Mouse (Mus musculus): ENCODE data around the gene Apbb2. TPM values are rescaled to one million over a fixed set of nuclear protein-coding genes. Genes with fewer than 3 reads are reported as not detected.
"Not testable (repeated sequence)": the region's sequence is repeated elsewhere in the genome, so short reads cannot be mapped to it uniquely, and the experiment has no call there.

Apbb2 gene
- polyA plus RNA-seq, 1 experiment from 2014 or later, result 38.5 TPM

DNA sequence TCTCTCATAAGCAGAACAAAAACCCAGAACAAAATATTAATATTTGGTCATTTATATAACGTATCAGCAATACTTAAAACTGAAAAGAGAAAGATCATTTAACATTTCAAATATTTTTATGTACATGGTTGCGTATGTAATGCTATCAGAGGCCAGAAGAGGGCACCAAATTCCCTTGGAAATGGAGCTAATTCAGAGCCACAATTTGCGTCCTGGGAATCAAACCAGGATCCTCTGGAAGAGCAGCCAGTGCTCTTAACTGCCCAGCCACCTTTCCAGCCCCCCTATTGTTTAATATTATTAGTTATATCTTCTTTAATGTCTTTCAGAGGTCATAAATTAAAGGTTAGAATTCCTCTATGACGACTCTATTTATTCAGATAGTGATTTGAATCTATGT, 355.2 kb downstream of the Apbb2 start:
- Histone ChIP-seq H3K4me1 (ENCODE audit: control insufficient read depth, insufficient read depth, low read length) (no peaks in the 10 kb centered on the region), H3K4me2 (ENCODE audit: low read depth, severe bottlenecking) (no peak overlapping the region), H3K27me3 (ENCODE audit: control insufficient read depth, insufficient read depth, low read length) (no peaks in the 10 kb centered on the region), H3K9ac (ENCODE audit: low read length) (no peak overlapping the region), H3K4me3 (ENCODE audit: low read depth, low read length) (no peak overlapping the region), H3K27ac (replicated peaks; ENCODE audit: low read depth, low read length) (no peak overlapping the region), H3K36me3 (ENCODE audit: control insufficient read depth, insufficient read depth, low read length) (no peaks in the 10 kb centered on the region), H3K9me3 (ENCODE audit: control insufficient read depth, low read length) (no peaks in the 10 kb centered on the region)
- WGBS, result 32% methylated on average over 4 of the region's 4 CpGs
- DNase-seq (ENCODE audit: low spot score) (peak; percentile 71), ATAC-seq (ENCODE audit: insufficient number of reproducible peaks, low FRiP score, low TSS enrichment, low read depth) (no peak)

DNA sequence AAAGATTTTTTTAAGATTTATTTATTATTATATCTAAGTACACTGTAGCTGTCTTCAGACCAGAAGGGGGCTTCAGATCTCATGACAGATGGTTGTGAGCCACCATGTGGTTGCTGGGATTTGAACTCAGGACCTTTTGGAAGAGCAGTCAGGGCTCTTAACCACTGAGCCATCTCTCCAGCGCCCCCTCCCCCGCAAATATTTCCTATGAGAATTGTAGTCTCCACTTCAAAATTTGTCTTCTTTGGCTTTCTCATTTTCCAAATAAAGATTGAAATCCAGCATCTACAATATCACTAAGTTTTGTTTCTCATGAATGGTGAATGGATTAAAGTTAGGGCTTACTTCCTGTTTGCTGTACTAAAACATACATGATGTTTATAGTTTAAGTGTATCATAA, 356.1 kb downstream of the Apbb2 start:
- ATAC-seq (ENCODE audit: insufficient number of reproducible peaks, low FRiP score, low TSS enrichment, low read depth), result no peak

DNA sequence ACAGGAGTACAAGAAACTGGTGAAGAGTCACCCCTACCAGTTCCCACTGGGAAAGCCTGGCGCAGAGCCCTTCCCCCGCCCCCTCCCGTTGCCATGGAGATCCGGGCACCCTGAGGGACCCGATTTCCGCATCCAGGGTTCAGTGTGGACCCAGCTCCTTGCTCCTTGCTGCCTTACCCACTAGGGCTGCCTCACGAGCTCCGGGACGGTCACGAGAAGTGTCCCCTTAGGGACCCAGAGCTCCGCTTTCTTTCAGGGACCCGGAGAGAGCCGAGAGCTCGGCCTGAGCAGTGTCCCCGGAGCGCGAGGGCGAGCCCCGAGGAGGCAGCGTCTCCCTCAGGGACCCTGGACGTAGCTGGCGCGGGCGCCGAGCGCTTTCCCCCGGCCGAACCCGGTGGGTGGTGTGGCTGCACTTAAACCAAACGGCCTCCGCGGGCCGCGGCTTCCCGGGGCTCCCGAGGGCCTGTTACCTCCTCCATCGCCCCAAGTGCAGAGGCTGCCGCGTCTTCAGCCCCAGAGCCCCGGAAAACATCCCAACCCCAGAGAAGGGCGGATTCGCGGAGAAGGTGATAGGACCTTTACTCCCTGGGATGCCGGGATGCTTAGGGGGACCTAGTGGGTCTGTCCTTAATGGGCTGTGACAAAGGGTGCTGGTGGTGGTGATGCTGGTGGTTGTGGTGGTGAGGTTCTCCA, 358.7 kb downstream of the Apbb2 start, which contains the start of gene Nsun7:
TSS of gene Nsun7 (plus strand) at position 142 of the 693 bp plus-strand sequence.
- WGBS, result 1% methylated on average over 44 of the region's 44 CpGs

More for the DNA sequence above, 356.1 kb downstream of the Apbb2 start:
- Histone ChIP-seq H3K9me3 (ENCODE audit: control insufficient read depth, low read length) (no peaks in the 10 kb centered on the region), H3K9ac (ENCODE audit: low read length) (no peak overlapping the region), H3K4me1 (ENCODE audit: control insufficient read depth, insufficient read depth, low read length) (no peaks in the 10 kb centered on the region), H3K4me2 (ENCODE audit: low read depth, severe bottlenecking) (no peak overlapping the region), H3K4me3 (ENCODE audit: low read depth, low read length) (no peak overlapping the region), H3K27me3 (ENCODE audit: control insufficient read depth, insufficient read depth, low read length) (no peaks in the 10 kb centered on the region), H3K36me3 (ENCODE audit: control insufficient read depth, insufficient read depth, low read length) (no peaks in the 10 kb centered on the region), H3K27ac (replicated peaks; ENCODE audit: low read depth, low read length) (no peak overlapping the region)
- 77% methylated on average over 2 of the region's 2 CpGs for WGBS
- DNase-seq (ENCODE audit: low spot score), result no peak

DNA sequence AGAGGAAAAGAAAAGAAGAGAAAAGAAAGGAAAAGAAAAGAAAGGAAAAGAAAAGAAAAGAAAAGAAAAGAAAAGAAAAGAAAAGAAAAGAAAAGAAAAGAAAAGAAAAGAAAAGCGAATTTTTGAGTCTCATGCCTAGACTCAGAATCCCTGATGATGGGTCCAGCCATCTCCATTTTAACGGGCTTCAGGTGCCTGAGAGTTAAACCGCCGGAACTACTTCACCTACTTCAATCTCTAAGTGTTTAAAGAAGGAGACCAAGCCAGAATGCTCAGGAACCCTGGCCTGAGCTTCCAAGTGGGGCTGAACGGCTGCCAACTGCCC, 359.2 kb downstream of the Apbb2 start:
- 6% methylated on average over 5 of the region's 5 CpGs for WGBS
- peak overlapping the region; percentile 85 for H3K9ac ChIP-seq (ENCODE audit: low read length)
- peak overlapping the region; percentile 88 for H3K4me2 ChIP-seq (ENCODE audit: low read depth, severe bottlenecking)
- not testable (repeated sequence) for DNase-seq (ENCODE audit: low spot score); H3K9me3 ChIP-seq (ENCODE audit: control insufficient read depth, low read length); H3K4me1 ChIP-seq (ENCODE audit: control insufficient read depth, insufficient read depth, low read length); H3K27me3 ChIP-seq (ENCODE audit: control insufficient read depth, insufficient read depth, low read length); H3K36me3 ChIP-seq (ENCODE audit: control insufficient read depth, insufficient read depth, low read length); H3K27ac ChIP-seq (replicated peaks; ENCODE audit: low read depth, low read length)
- ATAC-seq (ENCODE audit: insufficient number of reproducible peaks, low FRiP score, low TSS enrichment, low read depth), result peak; percentile 17; the same call in 1 of the 2 replicates
- H3K4me3 ChIP-seq (ENCODE audit: low read depth, low read length), result peak overlapping the region; percentile 53

More for the DNA sequence above, 358.7 kb downstream of the Apbb2 start, which contains the start of gene Nsun7:
- DNase-seq (ENCODE audit: low spot score) (peak; percentile 82), ATAC-seq (ENCODE audit: insufficient number of reproducible peaks, low FRiP score, low TSS enrichment, low read depth) (peak; percentile 62; the same call in 1 of the 2 replicates)
- H3K27me3 ChIP-seq (ENCODE audit: control insufficient read depth, insufficient read depth, low read length), result no peaks in the 10 kb centered on the region
- no peaks in the 10 kb centered on the region for H3K9me3 ChIP-seq (ENCODE audit: control insufficient read depth, low read length)
- H3K27ac ChIP-seq (replicated peaks; ENCODE audit: low read depth, low read length), result no peak within 1 kb of the TSS
- H3K4me3 ChIP-seq (ENCODE audit: low read depth, low read length), result peak within 1 kb of the TSS; percentile 53
- H3K36me3 ChIP-seq (ENCODE audit: control insufficient read depth, insufficient read depth, low read length), result no peaks in the 10 kb centered on the region
- no peaks in the 10 kb centered on the region for H3K4me1 ChIP-seq (ENCODE audit: control insufficient read depth, insufficient read depth, low read length)
- H3K9ac ChIP-seq (ENCODE audit: low read length), result peak within 1 kb of the TSS; percentile 85
- peak within 1 kb of the TSS; percentile 88 for H3K4me2 ChIP-seq (ENCODE audit: low read depth, severe bottlenecking)

DNA sequence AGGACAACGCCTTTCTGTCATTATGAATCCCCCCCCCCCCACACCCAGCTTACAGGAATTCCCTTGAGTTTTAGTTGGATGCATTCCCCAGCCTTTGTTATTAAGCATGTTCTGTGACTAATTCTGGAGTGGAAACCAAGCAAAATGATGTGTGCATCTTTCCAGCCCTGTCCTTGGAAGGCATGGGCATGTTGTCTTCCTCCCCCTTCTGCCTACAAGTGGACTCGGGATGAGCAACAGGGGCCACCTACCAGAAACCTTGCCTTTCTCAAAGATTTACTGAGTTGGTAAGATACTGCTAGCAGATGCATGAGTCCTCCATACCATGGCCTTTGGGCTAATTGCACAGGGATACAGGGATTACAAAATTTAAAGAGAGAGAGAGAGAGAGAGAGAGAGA, 359.6 kb downstream of the Apbb2 start:
- ATAC-seq (ENCODE audit: insufficient number of reproducible peaks, low FRiP score, low TSS enrichment, low read depth) (no peak), DNase-seq (ENCODE audit: low spot score) (no peak)
- H3K9ac ChIP-seq (ENCODE audit: low read length), result no peak overlapping the region
- no peak overlapping the region for H3K27ac ChIP-seq (replicated peaks; ENCODE audit: low read depth, low read length)
- no peaks in the 10 kb centered on the region for H3K36me3 ChIP-seq (ENCODE audit: control insufficient read depth, insufficient read depth, low read length)
- H3K9me3 ChIP-seq (ENCODE audit: control insufficient read depth, low read length), result no peaks in the 10 kb centered on the region
- WGBS, result 89% methylated on average over 2 of the region's 2 CpGs
- H3K4me2 ChIP-seq (ENCODE audit: low read depth, severe bottlenecking), result no peak overlapping the region
- H3K4me1 ChIP-seq (ENCODE audit: control insufficient read depth, insufficient read depth, low read length), result no peaks in the 10 kb centered on the region
- H3K27me3 ChIP-seq (ENCODE audit: control insufficient read depth, insufficient read depth, low read length), result no peaks in the 10 kb centered on the region
- H3K4me3 ChIP-seq (ENCODE audit: low read depth, low read length), result no peak overlapping the region

DNA sequence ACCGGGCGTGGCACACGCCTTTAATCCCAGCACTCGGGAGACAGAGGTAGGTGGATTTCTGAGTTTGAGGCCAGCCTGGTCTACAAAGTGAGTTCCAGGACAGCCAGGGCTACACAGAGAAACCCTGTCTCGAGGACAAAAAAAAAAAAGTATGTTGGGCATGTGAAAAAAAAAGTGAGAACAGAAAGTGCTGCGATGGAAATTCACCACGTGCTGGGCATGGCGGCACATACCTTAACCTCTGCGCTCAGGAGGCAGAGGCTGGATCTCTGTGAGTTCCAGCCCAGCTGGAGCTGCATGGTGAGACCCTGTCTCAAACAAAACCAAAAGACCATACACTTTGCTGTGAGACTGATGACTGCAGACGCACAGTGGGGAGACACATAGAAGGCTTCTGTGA, 363.5 kb downstream of the Apbb2 start:
- H3K9me3 ChIP-seq (ENCODE audit: control insufficient read depth, low read length), result no peaks in the 10 kb centered on the region
- no peak for ATAC-seq (ENCODE audit: insufficient number of reproducible peaks, low FRiP score, low TSS enrichment, low read depth)
- H3K9ac ChIP-seq (ENCODE audit: low read length), result no peak overlapping the region
- H3K36me3 ChIP-seq (ENCODE audit: control insufficient read depth, insufficient read depth, low read length), result no peaks in the 10 kb centered on the region
- DNase-seq (ENCODE audit: low spot score), result no peak
- no peak overlapping the region for H3K4me2 ChIP-seq (ENCODE audit: low read depth, severe bottlenecking)
- WGBS, result 86% methylated on average over 10 of the region's 10 CpGs
- H3K4me3 ChIP-seq (ENCODE audit: low read depth, low read length), result no peak overlapping the region
- no peaks in the 10 kb centered on the region for H3K4me1 ChIP-seq (ENCODE audit: control insufficient read depth, insufficient read depth, low read length)
- no peaks in the 10 kb centered on the region for H3K27me3 ChIP-seq (ENCODE audit: control insufficient read depth, insufficient read depth, low read length)
- H3K27ac ChIP-seq (replicated peaks; ENCODE audit: low read depth, low read length), result no peak overlapping the region

DNA sequence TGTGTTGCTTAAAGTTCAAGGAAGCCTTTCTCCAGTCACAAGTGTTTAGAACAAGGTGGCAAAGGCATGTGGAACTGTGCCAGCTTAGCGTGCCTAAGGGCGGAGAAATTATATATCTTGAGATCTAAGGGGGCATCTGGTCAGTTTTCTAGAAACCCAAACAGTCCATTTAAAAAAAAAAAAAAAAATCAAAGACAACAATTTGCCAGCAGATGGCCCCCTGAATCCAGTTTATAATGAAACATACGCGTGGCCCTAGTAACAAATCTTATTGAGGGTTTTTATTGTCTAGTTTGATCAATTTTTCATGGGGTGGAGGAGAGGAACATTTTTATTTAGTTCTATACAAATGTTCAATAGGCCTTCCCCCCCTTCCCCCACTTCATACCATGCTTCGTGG, 365.4 kb downstream of the Apbb2 start:
- ATAC-seq (ENCODE audit: insufficient number of reproducible peaks, low FRiP score, low TSS enrichment, low read depth), result no peak
- DNase-seq (ENCODE audit: low spot score), result no peak
- Histone ChIP-seq H3K36me3 (ENCODE audit: control insufficient read depth, insufficient read depth, low read length) (no peaks in the 10 kb centered on the region), H3K4me3 (ENCODE audit: low read depth, low read length) (no peak overlapping the region), H3K27me3 (ENCODE audit: control insufficient read depth, insufficient read depth, low read length) (no peaks in the 10 kb centered on the region), H3K4me1 (ENCODE audit: control insufficient read depth, insufficient read depth, low read length) (no peaks in the 10 kb centered on the region), H3K9ac (ENCODE audit: low read length) (no peak overlapping the region), H3K9me3 (ENCODE audit: control insufficient read depth, low read length) (no peaks in the 10 kb centered on the region), H3K27ac (replicated peaks; ENCODE audit: low read depth, low read length) (no peak overlapping the region), H3K4me2 (ENCODE audit: low read depth, severe bottlenecking) (no peak overlapping the region)
- WGBS, result 76% methylated on average over 5 of the region's 5 CpGs
